Mouse (Mus musculus): ENCODE measurements at regions not wholly inside any gene's neighbourhood (a gene's known extent, or its start where the extent isn't known, plus 50 kb on each side); places are given as distances from the start of the nearest gene placed in this dataset.

DNA sequence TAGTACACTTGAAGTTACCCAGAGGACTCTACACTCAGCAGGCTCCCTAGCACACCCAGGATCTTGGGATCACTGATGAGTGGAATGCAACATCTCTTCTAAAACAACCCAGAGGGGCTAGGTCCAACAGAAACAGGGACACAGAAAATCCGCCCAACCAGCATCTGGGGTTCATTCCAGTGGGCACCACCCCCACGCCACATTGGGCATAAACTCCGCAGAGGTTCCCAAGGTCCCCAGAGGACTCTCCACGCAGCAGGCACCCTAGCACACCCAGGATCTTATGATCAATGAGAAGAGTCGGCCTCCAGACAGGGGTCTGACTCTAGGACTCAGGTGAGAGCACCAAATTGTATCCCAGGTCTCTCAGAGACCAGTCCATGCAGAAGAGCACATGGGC is 1236.9 kb upstream of the B3galt2 start:
- ChIA-PET CTCF (no interaction called here), POLR2A (no interaction called here)

DNA sequence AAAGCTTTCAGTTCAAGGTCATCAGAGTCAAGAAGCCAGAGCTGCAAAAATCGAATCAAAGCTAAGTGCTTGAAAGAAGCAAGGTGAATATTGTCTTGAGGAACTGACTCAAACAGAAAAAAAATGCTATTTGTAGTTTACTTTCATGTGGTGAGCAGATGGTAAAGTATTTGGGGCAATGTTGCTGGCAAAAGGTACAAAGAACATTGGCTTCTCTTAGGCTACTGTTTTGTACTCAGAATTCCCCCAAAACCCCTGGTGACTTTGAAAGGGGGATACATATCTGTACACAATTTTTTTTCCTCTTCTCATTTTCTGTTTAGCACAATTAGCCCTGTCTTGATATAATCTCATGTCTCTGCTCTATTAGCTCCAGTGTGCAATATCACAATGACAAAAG is 1217.8 kb upstream of the B3galt2 start:
- POLR2A ChIA-PET, result no interaction called here
- CTCF ChIA-PET, result no interaction called here

DNA sequence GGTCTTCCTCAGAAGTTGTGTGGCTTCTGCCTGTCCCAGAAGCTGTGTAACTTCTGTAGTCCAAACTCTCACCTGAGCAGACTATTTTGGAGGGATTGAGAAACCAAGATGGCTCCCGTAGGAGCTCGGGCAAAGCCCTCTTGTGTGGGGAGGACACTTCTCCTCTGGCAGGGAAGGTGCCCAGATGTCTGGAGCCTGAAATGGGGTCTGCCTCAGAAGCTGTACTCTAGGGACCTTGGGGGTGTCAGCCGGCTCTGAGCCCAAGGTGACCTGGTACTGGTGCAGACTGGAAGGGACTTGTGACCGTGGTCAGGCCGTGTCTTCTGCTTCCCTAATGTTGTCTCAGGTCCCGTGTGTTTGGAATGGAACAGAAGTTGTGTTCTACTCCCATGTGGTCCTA is 1207.2 kb upstream of the B3galt2 start:
- ChIA-PET POLR2A (no interaction called here), CTCF (no interaction called here)

DNA sequence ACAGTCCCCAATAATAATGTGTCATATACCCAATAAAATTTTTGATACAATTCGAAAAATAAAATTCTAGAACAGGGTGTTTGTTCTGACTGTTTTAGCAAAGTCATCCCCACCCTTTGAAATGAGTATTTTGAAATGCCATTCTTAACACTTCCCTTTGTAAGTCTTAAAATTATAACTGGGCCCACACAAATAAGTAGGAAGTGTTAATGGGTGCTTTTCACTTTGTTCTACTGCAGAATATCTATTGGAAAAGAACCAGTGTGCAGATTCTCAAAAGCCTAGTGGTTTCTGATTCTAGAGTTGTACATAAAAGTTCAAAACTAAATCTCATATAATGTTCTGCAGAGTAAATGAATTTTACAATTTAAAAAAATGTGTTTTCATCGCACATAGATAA is 1198.9 kb upstream of the B3galt2 start:
- CTCF ChIA-PET, result no interaction called here
- POLR2A ChIA-PET, result no interaction called here

DNA sequence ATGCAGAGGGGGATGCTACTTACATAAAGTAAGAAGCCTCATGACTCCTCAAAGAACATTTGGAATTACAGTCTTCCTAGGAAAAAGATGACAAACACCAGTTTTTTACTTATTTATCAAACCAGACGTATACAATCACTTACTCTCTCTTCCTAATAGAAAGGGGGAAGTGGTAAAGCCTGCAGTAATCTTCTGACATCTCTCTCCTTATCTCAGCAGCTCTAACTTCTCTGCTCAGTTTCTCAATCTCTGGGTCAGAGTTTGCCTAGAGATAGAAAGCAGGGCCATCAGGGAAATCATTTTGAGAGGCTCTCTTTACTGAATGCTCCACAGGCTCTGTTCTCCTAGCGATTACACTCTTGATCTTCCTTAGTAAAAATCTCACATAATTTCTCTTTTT is 1172.2 kb upstream of the B3galt2 start:
- ChIA-PET CTCF (no interaction called here), POLR2A (interaction anchor here in 1 of 4 experiments (0.7 kb wide), 1 partner anchor 257 kb away, joined by 3 read pairs; no protein-coding TSS in a partner anchor)

DNA sequence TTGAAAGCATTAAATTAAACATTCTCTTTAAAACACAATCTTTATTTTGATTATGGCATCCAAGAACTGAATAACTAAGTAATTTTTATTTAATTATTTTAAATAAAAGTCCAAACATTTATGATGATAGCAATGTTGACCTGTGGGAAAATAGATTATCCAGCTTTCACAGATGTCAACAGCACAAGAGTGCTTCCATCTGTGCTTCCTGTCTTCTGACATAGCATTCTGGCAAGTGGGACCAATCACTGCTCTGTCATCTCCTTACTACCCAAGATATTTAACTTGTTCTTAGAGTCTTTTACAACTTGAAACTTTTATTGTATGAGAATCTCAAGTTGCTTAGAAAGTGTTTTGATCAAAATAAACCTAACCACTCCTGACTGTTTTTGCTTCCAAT is 1170.3 kb upstream of the B3galt2 start:
- ChIA-PET POLR2A (no interaction called here), CTCF (no interaction called here)
